Mouse (Mus musculus) small intestine, adult 2 months (tissue): Measurements from ENCODE around the gene Trmt1l.

Experiments
- CTCF ChIP-seq: fragments of 200-500 bp; IDR thresholded peaks from 2 replicates; pipeline ENCODE4 v1.5.1; 2012; ENCODE audit warnings: low read depth, mild to moderate bottlenecking, control low read depth, inconsistent platforms, low read length, moderate library complexity, mixed read lengths; ENCODE audit not compliant: insufficient replicate concordance, insufficient read length; ENCODE audit errors: extremely low read depth
- POLR2A ChIP-seq: fragments of 200-500 bp; IDR thresholded peaks from 2 replicates; pipeline ENCODE4 v1.6.1; 2012; ENCODE audit warnings: low read depth, mild to moderate bottlenecking, control low read depth, inconsistent platforms, low read length, moderate library complexity

- TF ChIP-seq POLR2A (no peak), CTCF (no peak)
Measured at GRCm38 (mm10) chr1:151435431-151435830, 7.1 kb downstream of the Trmt1l start.
